Mouse (Mus musculus) ES-Bruce4 (cell line): ENCODE results near the gene Gm11437. TPM values are rescaled to one million over a fixed set of nuclear protein-coding genes. Genes with fewer than 3 reads are reported as not detected.

Experiments used
- H3K27ac ChIP-seq: 2 replicates; pipeline ENCODE4 v1.5.1; 2012; ENCODE audit warnings: low read length, inconsistent platforms; ENCODE audit not compliant: insufficient read depth
- H3K27me3 ChIP-seq: 2 replicates; pipeline ENCODE4 v1.6.1; 2012; ENCODE audit warnings: mild to moderate bottlenecking, low read length, inconsistent platforms; ENCODE audit not compliant: control insufficient read depth, poor library complexity, insufficient read depth, severe bottlenecking
- H3K36me3 ChIP-seq: 2 replicates; pipeline ENCODE4 v1.6.1; 2012; ENCODE audit warnings: inconsistent platforms, mild to moderate bottlenecking, low read length, moderate library complexity; ENCODE audit not compliant: control insufficient read depth, poor library complexity, insufficient read depth, severe bottlenecking
- H3K4me1 ChIP-seq: one replicate; pipeline ENCODE4 v1.8.1; 2011; ENCODE audit warnings: low read length; ENCODE audit not compliant: control insufficient read depth, insufficient read depth
- H3K4me3 ChIP-seq: 2 replicates; pipeline ENCODE4 v1.5.1; 2011; ENCODE audit warnings: low read depth, mild to moderate bottlenecking, low read length
- H3K9ac ChIP-seq: 2 replicates; pipeline ENCODE4 v1.6.1; 2012; ENCODE audit warnings: low read depth, mild to moderate bottlenecking, inconsistent platforms; ENCODE audit not compliant: poor library complexity, severe bottlenecking
- H3K9me3 ChIP-seq: replicated peaks from 2 replicates; pipeline ENCODE4 v1.6.1; 2012; ENCODE audit warnings: mild to moderate bottlenecking, low read length, inconsistent platforms; ENCODE audit not compliant: control insufficient read depth, poor library complexity, insufficient read depth, severe bottlenecking
- CTCF ChIP-seq: IDR thresholded peaks from one replicate; pipeline ENCODE4 v1.8.1; 2011; ENCODE audit warnings: low read depth, low read length
- EP300 ChIP-seq: IDR thresholded peaks from 2 replicates; pipeline ENCODE4 v1.6.1; 2011; ENCODE audit warnings: low read depth, low read length; ENCODE audit not compliant: insufficient read depth
- POLR2A ChIP-seq: IDR thresholded peaks from one replicate; pipeline ENCODE4 v1.8.1; 2011; ENCODE audit warnings: low read length; ENCODE audit not compliant: insufficient read depth
- polyA plus RNA-seq: library from polyadenylated mRNA; stranded (reverse); fragments of >200 nt; gene quantifications from 2 replicates; pipeline ENCODE4 v1.2.4, GENCODE M21; 2011; ENCODE audit warnings: low read depth; ENCODE audit not compliant: missing spikeins, insufficient read depth, insufficient read length

Gene Gm11437
- polyA plus RNA-seq, 1 experiment: not detected

- no peak overlapping the region for H3K4me3 ChIP-seq
- no peaks in the 10 kb centered on the region for H3K9me3 ChIP-seq
- H3K27me3 ChIP-seq: no peaks in the 10 kb centered on the region
- H3K27ac ChIP-seq: no peak overlapping the region
- TF ChIP-seq CTCF (no peak), POLR2A (no peak), EP300 (no peak)
- peaks cover 75% of the 10 kb centered on the region for H3K36me3 ChIP-seq
- H3K4me1 ChIP-seq: no peaks in the 10 kb centered on the region
- no peak overlapping the region for H3K9ac ChIP-seq
Measured at GRCm38 (mm10) chr11:84101182-84101581, 66.1 kb downstream of the Gm11437 start.

Other genes starting within 250 kb of the Gm11437 start
- gene Ddx52, start 225.4 kb downstream of the Gm11437 start, polyA plus RNA-seq: 36.9 and 39.1 TPM in 2 replicates
- 16.0 and 16.4 TPM in 2 replicates for gene Synrg, start 203.0 kb downstream of the Gm11437 start, polyA plus RNA-seq
- 26.0 and 32.4 TPM in 2 replicates for gene Dusp14, start 98.2 kb downstream of the Gm11437 start, polyA plus RNA-seq
- 95.8 and 99.3 TPM in 2 replicates for gene Tada2a, start 37.9 kb downstream of the Gm11437 start, polyA plus RNA-seq
- 49.5 and 50.3 TPM in 2 replicates for gene Acaca, start 37.8 kb downstream of the Gm11437 start, polyA plus RNA-seq